Mouse (Mus musculus) forebrain, embryonic 12.5 days (tissue): ENCODE results near the gene Thsd7a. TPM values are rescaled to one million over a fixed set of nuclear protein-coding genes. Genes with fewer than 3 reads are reported as not detected.

Experiments
- ATAC-seq: fragments of 200-750 bp; cut with Nextera tagmentation; 2 replicates; pipeline ENCODE4 v1.8.0; 2017; ENCODE audit warnings: moderate TSS enrichment; ENCODE audit not compliant: low FRiP score
- H3K27ac ChIP-seq: fragments of 300-500 bp; sonication (generic); 2 replicates; pipeline ENCODE4 v1.5.1; 2016; ENCODE audit warnings: mild to moderate bottlenecking
- H3K27me3 ChIP-seq: fragments of 300-500 bp; sonication (generic); 2 replicates; pipeline ENCODE4 v1.6.1; 2016; ENCODE audit warnings: mild to moderate bottlenecking
- H3K36me3 ChIP-seq: fragments of 300-500 bp; sonication (generic); replicated peaks from 2 replicates; pipeline ENCODE4 v1.6.1; 2016; ENCODE audit warnings: mild to moderate bottlenecking
- H3K4me1 ChIP-seq: fragments of 300-500 bp; sonication (generic); 2 replicates; pipeline ENCODE4 v1.6.1; 2016
- H3K4me2 ChIP-seq: fragments of 300-500 bp; sonication (generic); 2 replicates; pipeline ENCODE4 v1.6.1; 2016; ENCODE audit warnings: mild to moderate bottlenecking, moderate library complexity
- H3K4me3 ChIP-seq: fragments of 300-500 bp; sonication (generic); replicated peaks from 2 replicates; pipeline ENCODE4 v1.5.1; 2016; ENCODE audit warnings: mild to moderate bottlenecking
- H3K9ac ChIP-seq: fragments of 300-500 bp; sonication (generic); 2 replicates; pipeline ENCODE4 v1.6.1; 2016; ENCODE audit warnings: mild to moderate bottlenecking
- H3K9me3 ChIP-seq: fragments of 300-500 bp; sonication (generic); 2 replicates; pipeline ENCODE4 v1.6.1; 2016
- WGBS: fragments of 180-500 bp; shearing (Covaris S2); methylation state at CpG from one replicate; pipeline ENCODE4 v1.1.7; 2016; 5-methylcytosine and 5-hydroxymethylcytosine counted together
- polyA plus RNA-seq: library from polyadenylated mRNA; unstranded; fragments of >200 nt; fragmentation: Nextera tagmentation; extraction: Ambion mirVana; gene quantifications from 2 replicates; pipeline ENCODE4 v1.2.1, GENCODE M21; 2016

Gene Thsd7a
- polyA plus RNA-seq, 1 experiment from 2014 or later: 12.3 TPM

DNA sequence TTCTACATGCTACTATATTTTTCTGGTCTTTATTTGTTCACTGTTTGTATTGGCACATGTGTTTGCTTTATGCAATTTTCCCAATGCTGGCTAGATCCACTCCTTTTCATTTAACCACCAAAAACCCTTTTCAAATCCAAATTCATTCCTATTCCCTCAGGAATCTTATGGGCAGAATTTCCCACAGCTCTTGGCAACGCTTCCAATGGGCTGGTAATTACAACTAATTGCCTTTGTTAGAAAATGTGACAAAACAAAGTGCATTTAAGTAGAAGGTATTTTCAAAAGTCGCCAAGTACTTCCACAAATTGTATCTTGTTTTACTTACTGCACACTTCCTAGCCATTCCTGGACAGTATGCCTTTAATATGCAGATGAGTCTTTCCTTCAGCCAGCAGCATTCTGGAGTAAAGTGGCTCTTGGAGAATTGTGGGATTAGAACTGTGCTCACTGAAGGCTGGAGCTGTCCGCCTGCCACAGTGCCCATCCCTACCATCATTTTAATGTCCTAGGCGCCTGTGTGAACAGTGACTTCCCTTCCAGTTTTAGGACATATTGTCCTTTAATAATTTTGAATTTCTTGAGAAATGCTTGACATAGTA is 199.1 kb downstream of the Thsd7a start:
- Histone ChIP-seq H3K9ac (no peak overlapping the region), H3K9me3 (no peaks in the 10 kb centered on the region), H3K4me1 (peaks cover 3% of the 10 kb centered on the region; the same call in 1 of the 2 replicates), H3K4me2 (no peak overlapping the region), H3K27ac (no peak overlapping the region), H3K36me3 (no peaks in the 10 kb centered on the region), H3K27me3 (no peaks in the 10 kb centered on the region), H3K4me3 (no peak overlapping the region)
- ATAC-seq: peak; percentile 67
- 34% methylated on average over 4 of the region's 4 CpGs for WGBS

DNA sequence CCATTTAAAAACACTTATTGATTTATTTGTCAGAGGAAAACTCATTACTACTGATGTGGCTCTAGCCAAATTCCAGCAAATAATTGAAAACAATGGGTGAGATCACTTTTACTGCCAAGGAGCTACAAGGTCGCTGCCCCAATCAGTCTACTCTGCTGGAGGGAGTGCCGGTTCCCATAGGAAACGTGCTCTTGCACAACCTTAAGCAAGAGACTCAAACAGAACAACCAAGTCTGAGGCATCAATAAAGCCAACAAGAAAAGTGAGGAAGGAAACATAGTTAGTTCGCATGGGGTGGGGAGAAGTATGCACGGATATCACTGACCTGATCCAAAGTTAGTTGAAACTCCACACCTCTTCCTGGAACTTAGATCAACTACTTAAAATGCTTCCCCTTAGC is 205.1 kb downstream of the Thsd7a start:
- no peak for ATAC-seq
- Histone ChIP-seq H3K4me1 (no peaks in the 10 kb centered on the region), H3K27ac (no peak overlapping the region), H3K9ac (no peak overlapping the region), H3K9me3 (no peaks in the 10 kb centered on the region), H3K27me3 (no peaks in the 10 kb centered on the region), H3K36me3 (no peaks in the 10 kb centered on the region), H3K4me2 (no peak overlapping the region), H3K4me3 (no peak overlapping the region)
- 39% methylated on average over 5 of the region's 5 CpGs for WGBS

DNA sequence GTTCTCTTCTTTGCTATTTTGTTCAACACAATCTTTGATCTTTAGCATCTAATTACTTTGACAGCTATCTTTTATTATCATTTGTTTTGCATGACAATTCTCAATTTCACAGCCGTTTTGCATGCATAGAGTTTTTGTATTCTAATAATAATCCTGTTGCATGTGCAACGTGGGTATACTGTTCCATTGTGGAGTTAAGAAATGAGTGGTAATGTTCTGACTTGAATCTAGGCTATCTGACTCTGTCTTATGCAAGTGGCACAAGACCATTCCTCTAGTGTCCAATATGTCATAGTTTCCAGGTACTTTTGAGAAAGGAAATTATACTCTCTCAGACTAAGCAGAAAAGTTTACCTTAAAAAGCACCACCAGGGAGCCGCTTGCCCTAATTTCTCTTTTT is 206.7 kb downstream of the Thsd7a start:
- no peaks in the 10 kb centered on the region for H3K9me3 ChIP-seq
- no peak overlapping the region for H3K27ac ChIP-seq
- H3K9ac ChIP-seq: no peak overlapping the region
- H3K36me3 ChIP-seq: no peaks in the 10 kb centered on the region
- no peak for ATAC-seq
- H3K4me2 ChIP-seq: no peak overlapping the region
- WGBS: 58% methylated on average over 3 of the region's 3 CpGs
- no peaks in the 10 kb centered on the region for H3K4me1 ChIP-seq
- no peak overlapping the region for H3K4me3 ChIP-seq
- H3K27me3 ChIP-seq: no peaks in the 10 kb centered on the region

GRCm38 (mm10) chr6:12519121-12519520 is 230.1 kb downstream of the Thsd7a start:
- Histone ChIP-seq H3K4me1 (peaks cover 3% of the 10 kb centered on the region; the same call in 1 of the 2 replicates), H3K36me3 (no peaks in the 10 kb centered on the region), H3K4me2 (no peak overlapping the region), H3K27ac (no peak overlapping the region), H3K27me3 (no peaks in the 10 kb centered on the region), H3K4me3 (no peak overlapping the region), H3K9ac (no peak overlapping the region), H3K9me3 (no peaks in the 10 kb centered on the region)
- peak; percentile 79; the same call in 1 of the 2 replicates for ATAC-seq

DNA sequence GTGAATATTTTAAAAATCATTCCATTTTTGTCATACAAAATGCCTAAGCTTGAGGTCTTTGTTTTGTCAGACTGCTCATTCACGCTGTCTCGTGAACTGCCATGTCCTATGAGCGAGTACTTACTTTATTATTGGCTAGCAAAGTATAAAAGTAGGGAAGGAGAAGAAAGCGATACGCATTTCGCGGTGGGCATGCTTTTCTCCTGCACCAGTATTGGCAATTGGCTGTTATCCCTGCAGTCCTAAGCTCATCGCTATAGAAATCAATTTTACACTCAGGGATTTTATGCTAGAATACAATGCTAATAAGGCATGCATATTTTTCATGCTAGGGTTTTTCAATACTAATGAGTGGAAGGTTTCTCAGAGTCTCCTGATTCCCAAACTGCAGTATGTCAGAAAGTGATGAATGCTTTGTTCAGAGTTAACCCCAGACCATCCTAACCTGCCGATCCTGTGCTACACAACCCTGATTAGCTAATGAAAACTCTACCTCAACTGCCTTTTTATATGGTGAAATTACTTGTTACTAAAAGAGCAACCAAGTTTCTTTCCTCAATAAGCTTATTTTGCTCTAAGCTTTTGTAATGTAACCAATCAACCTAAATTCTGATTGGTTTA is 230.8 kb downstream of the Thsd7a start:
- no peak for ATAC-seq
- H3K9me3 ChIP-seq: no peaks in the 10 kb centered on the region
- no peak overlapping the region for H3K4me3 ChIP-seq
- H3K27ac ChIP-seq: no peak overlapping the region
- peaks cover 3% of the 10 kb centered on the region; the same call in 1 of the 2 replicates for H3K4me1 ChIP-seq
- no peak overlapping the region for H3K9ac ChIP-seq
- H3K36me3 ChIP-seq: no peaks in the 10 kb centered on the region
- no peaks in the 10 kb centered on the region for H3K27me3 ChIP-seq
- WGBS: 82% methylated on average over 9 of the region's 9 CpGs
- no peak overlapping the region for H3K4me2 ChIP-seq

DNA sequence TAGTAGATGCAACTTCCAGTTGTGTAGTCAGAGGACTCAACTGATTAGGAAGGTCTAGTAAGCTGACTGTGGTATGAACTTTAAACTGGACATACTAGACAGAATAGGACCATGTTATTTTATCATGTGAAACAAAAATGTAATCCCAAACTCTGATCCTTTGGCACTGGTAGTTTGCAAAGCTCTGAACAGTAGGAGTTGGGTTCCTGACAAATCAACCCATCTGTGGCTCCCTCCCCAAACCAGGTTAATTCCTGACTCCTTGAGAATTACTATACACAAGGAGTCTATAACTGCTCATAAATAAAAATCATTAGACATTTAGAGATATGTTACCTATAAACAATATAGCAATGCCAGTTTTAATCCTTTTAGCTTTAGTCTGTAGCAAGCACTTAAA is 231.5 kb downstream of the Thsd7a start:
- H3K4me1 ChIP-seq: peaks cover 3% of the 10 kb centered on the region; the same call in 1 of the 2 replicates
- no peak overlapping the region for H3K4me2 ChIP-seq
- no peak overlapping the region for H3K9ac ChIP-seq
- no peaks in the 10 kb centered on the region for H3K27me3 ChIP-seq
- ATAC-seq: no peak
- no peak overlapping the region for H3K27ac ChIP-seq
- H3K4me3 ChIP-seq: no peak overlapping the region
- no peaks in the 10 kb centered on the region for H3K9me3 ChIP-seq
- H3K36me3 ChIP-seq: no peaks in the 10 kb centered on the region

GRCm38 (mm10) chr6:12506877-12507276 is 242.3 kb downstream of the Thsd7a start:
- Histone ChIP-seq H3K4me3 (no peak overlapping the region), H3K27me3 (no peaks in the 10 kb centered on the region)
- ATAC-seq: no peak

GRCm38 (mm10) chr6:12503867-12504266 is 245.3 kb downstream of the Thsd7a start:
- ATAC-seq: no peak
- H3K9me3 ChIP-seq: no peaks in the 10 kb centered on the region
- H3K36me3 ChIP-seq: no peaks in the 10 kb centered on the region
- no peak overlapping the region for H3K4me3 ChIP-seq
- H3K27ac ChIP-seq: no peak overlapping the region
- WGBS: 92% methylated on average over 7 of the region's 7 CpGs
- no peaks in the 10 kb centered on the region for H3K27me3 ChIP-seq
- no peak overlapping the region for H3K4me2 ChIP-seq
- no peak overlapping the region for H3K9ac ChIP-seq
- no peaks in the 10 kb centered on the region for H3K4me1 ChIP-seq

More at GRCm38 (mm10) chr6:12506877-12507276, 242.3 kb downstream of the Thsd7a start:
- no peaks in the 10 kb centered on the region for H3K9me3 ChIP-seq
- no peak overlapping the region for H3K9ac ChIP-seq
- no peak overlapping the region for H3K4me2 ChIP-seq
- no peaks in the 10 kb centered on the region for H3K36me3 ChIP-seq
- no peak overlapping the region for H3K27ac ChIP-seq
- H3K4me1 ChIP-seq: no peaks in the 10 kb centered on the region
- WGBS: 91% methylated on average over 2 of the region's 2 CpGs

- Histone ChIP-seq H3K4me2 (no peak overlapping the region), H3K9me3 (no peaks in the 10 kb centered on the region), H3K4me1 (no peaks in the 10 kb centered on the region), H3K4me3 (no peak overlapping the region), H3K27me3 (no peaks in the 10 kb centered on the region), H3K36me3 (no peaks in the 10 kb centered on the region), H3K27ac (no peak overlapping the region), H3K9ac (no peak overlapping the region)
- WGBS: 82% methylated on average over 7 of the region's 7 CpGs
- ATAC-seq: no peak
These were observed 248.3 kb downstream of the Thsd7a start for GRCm38 (mm10) chr6:12500888-12501287.

- Histone ChIP-seq H3K4me3 (no peak overlapping the region), H3K4me1 (no peaks in the 10 kb centered on the region), H3K36me3 (no peaks in the 10 kb centered on the region), H3K9ac (no peak overlapping the region), H3K4me2 (no peak overlapping the region), H3K27me3 (no peaks in the 10 kb centered on the region), H3K27ac (no peak overlapping the region), H3K9me3 (no peaks in the 10 kb centered on the region)
- ATAC-seq: no peak
These were observed 249.3 kb downstream of the Thsd7a start for GRCm38 (mm10) chr6:12499866-12500265.

- no peak for ATAC-seq
- Histone ChIP-seq H3K9ac (no peak overlapping the region), H3K27ac (no peak overlapping the region), H3K4me3 (no peak overlapping the region), H3K4me1 (no peaks in the 10 kb centered on the region), H3K36me3 (no peaks in the 10 kb centered on the region), H3K9me3 (no peaks in the 10 kb centered on the region), H3K4me2 (no peak overlapping the region), H3K27me3 (no peaks in the 10 kb centered on the region)
- 84% methylated on average over 1 of the region's 1 CpGs for WGBS
These were observed 255.6 kb downstream of the Thsd7a start for GRCm38 (mm10) chr6:12493571-12493970.

GRCm38 (mm10) chr6:12488882-12489281 is 260.3 kb downstream of the Thsd7a start:
- no peaks in the 10 kb centered on the region for H3K36me3 ChIP-seq
- H3K4me3 ChIP-seq: no peak overlapping the region
- H3K9me3 ChIP-seq: no peaks in the 10 kb centered on the region
- no peak overlapping the region for H3K27ac ChIP-seq
- no peaks in the 10 kb centered on the region for H3K4me1 ChIP-seq
- no peak overlapping the region for H3K4me2 ChIP-seq
- H3K9ac ChIP-seq: no peak overlapping the region
- no peak for ATAC-seq
- H3K27me3 ChIP-seq: no peaks in the 10 kb centered on the region
- 41% methylated on average over 1 of the region's 1 CpGs for WGBS

GRCm38 (mm10) chr6:12481527-12482163 is 267.6 kb downstream of the Thsd7a start:
- 85% methylated on average over 5 of the region's 5 CpGs for WGBS
- Histone ChIP-seq H3K4me1 (no peaks in the 10 kb centered on the region), H3K9ac (no peak overlapping the region), H3K9me3 (no peaks in the 10 kb centered on the region), H3K4me3 (no peak overlapping the region), H3K36me3 (no peaks in the 10 kb centered on the region), H3K27me3 (no peaks in the 10 kb centered on the region), H3K4me2 (no peak overlapping the region), H3K27ac (no peak overlapping the region)
- ATAC-seq: peak; percentile 69
